Mouse (Mus musculus): ENCODE data around the gene Raet1e.
A peak's percentile ranks its signal among the peaks of the same experiment; 100 is the strongest.
"Not testable (repeated sequence)": the region's sequence is repeated elsewhere in the genome, so short reads cannot be mapped to it uniquely, and the experiment has no call there.

The Raet1e gene

DNA sequence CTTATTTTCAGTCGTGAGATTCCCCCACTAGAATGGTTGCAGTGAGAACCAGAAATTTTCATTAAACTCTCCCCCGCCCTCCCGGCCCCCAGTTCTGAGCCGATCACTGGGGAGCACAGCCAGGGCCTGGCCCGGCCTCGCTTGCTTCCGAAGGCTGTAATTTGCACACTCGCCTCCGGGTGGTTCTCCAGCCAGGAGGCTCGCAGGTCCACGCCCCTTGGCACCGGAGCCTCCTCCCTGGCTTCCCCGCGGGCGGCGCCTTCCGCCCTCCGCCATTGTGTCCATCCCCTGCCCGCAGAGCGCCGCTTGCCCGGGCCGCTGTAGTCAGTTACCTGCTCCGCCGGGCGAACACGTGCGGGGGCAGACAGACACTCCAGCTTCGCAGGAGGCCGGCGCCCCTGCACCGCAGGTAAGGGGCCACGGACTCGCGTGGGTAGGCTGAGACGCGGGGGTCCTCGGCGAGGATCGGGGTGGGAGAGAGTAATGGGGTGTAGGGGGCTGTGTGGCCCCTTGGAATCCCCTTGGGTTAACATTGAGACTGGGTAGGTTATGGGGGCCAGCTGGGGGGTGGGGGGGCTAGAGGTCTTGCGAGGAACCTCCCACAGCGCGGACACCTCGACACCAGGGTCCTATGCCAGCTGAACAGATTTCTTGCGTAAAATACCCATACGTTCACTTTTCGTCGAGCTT, at the start of gene Raet1e, which contains the start of gene H60b:
Gene Raet1e, plus strand, starts transcription at position 260 of the 690 bp plus-strand sequence.
Gene H60b, plus strand, starts transcription at position 277 of the 690 bp plus-strand sequence.
- not testable (repeated sequence) for DNase-seq (ENCODE audit: low spot score)

DNA sequence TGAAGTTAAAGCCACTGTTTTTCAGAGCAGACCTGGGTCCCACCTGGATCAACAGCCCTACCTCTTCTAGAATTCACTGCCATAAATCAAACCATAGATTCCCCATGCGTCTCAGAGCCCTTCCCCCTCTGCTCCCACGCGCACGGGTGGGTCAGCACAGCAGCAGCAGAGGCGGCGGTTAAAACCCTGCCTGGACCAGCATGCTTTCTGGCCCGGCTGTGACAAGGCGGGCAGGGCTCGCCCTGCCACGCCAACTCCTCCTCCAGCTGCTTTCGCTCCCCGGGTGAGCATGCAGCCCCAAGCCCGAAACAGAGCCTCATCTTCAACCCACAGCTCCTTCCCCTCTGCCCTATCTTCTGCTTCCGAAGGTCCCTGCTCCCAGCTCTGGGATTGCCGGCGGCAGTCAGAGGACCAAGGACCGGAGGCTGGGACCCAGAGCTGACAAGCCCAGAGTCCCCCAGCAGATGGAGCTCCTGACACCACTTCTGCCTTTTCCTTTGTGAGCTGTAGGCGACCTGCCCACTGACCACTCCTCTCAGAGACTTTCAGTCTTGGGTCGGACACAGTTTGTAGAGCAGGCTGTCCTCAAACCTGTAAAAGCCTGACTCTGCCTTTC, 17.6 kb upstream of the Raet1e start:
- peak; percentile 44 for DNase-seq (ENCODE audit: low spot score)

DNA sequence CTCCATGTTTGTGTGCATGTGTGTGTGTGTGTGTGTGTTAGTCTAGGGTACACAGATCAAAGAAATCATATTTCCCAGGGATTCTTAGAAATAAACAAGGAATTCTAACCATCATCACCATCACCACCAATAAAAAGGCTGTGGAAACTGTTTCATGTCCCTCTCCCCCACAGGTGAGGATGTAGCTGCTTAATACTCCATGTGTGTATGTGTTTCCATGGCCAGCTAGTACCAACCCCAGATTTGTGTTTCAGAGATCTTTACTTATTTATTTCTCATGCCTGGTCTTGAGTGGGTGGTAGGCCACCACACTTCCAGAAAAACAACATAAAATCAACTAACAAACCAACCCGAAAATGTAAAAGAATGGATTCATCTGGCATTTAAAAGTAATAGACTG, 16.2 kb upstream of the Raet1e start:
- not testable (repeated sequence) for DNase-seq (ENCODE audit: low spot score)

DNA sequence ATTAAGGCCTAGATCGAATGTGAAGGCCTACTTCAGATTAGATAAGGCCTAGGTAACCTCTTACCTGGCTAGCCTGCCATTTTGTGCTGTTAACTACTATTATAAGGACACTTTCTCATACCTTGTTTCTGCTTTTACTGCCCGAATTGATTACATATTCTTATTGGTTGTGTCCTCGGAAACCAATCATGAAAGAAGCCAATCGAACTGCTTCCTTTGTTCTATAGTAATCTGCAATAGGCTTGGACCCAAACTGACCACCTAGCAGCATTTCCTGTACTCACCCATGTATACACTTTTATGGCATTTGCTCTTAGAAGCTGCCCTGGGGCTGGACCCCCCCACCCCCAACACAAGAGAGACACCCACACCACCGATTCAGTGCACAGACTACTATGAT, 15.4 kb upstream of the Raet1e start:
- no peak for DNase-seq (ENCODE audit: low spot score)

DNA sequence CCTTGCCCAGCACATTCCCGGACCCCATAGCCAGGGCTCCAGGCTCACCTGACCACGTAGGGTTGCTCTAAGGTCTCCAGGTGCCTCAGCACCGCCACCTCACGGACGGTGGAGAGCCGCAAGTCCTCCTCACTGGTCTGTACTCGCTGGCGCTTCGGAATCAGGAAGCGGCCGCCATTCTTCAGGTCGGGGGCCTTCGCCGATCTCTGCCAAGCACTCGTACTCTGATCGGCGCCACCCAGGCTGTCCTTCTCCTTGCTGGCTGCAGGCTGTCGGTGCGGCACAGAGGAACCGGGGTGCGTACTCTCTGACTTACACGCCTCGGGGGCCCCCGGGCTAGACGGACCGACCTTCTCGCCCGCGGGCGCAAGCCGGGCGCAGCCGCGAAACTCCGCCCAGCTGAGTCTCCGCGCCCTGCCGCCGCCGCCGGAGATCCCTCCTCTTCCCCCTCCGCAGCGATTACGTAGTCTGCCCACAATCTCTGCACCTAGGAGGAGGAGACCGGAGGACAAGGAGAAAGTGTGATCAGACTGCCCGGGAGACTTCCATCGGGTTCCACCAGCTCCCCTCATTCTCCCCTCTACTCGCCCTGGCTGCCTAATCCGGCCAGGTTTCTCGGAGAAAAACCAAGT, 9.8 kb upstream of the Raet1e start:
- peak; percentile 81 for DNase-seq (ENCODE audit: low spot score)

DNA sequence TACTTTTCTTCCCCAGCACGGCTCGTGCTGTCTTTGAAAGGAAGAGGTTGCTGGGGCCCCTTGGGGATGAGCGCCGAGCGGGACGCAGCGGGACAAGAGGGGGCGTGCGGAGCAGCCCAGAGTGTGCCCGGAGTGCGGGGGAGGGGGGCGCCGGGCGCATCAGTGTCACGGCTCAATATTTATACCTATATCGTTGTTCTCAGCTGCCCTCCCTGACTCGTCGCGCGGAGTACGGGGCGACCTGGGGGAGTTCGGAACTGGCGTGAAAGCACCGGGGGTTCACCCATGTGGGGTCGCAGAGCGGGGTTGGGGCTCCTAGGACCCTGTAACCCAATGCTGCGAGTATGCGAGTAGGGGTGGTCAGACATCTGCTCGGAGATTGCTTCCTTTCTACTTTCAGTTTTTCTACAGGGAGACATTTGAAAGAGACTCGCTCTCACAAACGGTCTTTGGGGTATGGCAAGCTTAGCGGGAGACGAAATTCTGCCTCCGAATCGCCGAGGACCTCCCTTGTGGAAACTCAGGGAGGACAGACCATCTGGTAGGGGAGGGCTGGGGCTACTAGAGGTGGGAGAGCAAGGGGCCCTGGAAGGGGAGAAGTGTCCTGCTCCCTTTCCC, 9.2 kb upstream of the Raet1e start, which contains the start of gene E030030I06Rik:
Gene E030030I06Rik, minus strand, starts transcription at position 198 of the 618 bp plus-strand sequence.
- DNase-seq (ENCODE audit: low spot score) = peak; percentile 32

DNA sequence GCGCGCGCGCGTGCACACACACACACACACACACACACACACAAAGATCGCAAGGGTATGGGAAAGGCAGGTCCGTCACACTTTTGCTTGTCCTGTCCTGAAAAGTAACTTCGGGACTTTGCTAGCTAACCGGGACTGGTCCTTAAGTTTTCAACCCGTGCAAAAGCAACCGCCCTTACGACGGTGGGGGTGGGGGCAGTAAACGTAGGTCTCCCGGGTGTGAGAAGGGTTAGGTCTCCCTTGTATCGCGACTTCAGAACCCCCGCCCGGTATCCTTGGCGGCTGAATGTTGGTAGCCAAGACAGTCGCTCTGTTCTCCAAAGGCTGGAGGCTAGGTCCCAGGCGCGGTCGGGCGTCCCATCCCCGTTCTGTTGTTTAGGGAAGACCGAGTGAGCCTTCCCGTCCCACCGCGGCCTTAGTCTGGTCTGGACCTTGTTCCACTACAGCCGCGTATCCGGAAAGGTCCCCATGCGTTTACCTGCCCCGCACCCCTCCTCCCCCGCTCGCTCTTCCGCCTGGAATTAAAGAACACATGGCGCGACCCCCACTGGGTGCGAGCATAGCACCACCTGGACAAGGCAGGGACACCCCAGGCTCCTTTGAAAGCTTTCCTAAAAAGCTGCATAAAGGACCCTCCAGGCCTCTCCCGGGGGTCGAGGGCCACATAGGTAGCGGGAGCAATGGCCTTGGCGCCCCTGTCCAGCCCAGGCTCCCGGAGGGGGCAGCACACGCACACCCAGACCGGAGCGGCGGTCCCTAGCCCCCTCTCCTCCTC, 8.5 kb upstream of the Raet1e start:
- DNase-seq (ENCODE audit: low spot score) = no peak

DNA sequence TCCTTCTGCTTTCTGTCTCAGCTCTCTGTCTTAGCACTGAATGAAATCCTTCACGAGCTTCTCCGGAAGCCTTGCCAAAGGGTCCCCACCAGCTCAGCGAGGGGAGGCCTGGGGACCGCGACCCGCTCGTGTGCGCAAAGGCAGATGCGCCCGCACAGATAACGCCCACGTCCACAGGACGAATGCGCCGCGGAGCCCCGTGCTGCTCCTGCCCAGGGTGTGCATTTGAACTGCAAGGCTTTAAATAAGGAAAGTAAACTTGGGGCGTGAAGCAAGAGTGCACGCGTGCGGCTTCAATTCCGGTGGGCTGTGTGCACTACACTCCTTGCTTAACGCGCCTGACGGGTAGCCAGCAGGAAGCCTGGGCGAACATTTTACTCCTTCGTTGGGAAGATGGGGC, 7.8 kb upstream of the Raet1e start:
- DNase-seq (ENCODE audit: low spot score) = peak; percentile 46

DNA sequence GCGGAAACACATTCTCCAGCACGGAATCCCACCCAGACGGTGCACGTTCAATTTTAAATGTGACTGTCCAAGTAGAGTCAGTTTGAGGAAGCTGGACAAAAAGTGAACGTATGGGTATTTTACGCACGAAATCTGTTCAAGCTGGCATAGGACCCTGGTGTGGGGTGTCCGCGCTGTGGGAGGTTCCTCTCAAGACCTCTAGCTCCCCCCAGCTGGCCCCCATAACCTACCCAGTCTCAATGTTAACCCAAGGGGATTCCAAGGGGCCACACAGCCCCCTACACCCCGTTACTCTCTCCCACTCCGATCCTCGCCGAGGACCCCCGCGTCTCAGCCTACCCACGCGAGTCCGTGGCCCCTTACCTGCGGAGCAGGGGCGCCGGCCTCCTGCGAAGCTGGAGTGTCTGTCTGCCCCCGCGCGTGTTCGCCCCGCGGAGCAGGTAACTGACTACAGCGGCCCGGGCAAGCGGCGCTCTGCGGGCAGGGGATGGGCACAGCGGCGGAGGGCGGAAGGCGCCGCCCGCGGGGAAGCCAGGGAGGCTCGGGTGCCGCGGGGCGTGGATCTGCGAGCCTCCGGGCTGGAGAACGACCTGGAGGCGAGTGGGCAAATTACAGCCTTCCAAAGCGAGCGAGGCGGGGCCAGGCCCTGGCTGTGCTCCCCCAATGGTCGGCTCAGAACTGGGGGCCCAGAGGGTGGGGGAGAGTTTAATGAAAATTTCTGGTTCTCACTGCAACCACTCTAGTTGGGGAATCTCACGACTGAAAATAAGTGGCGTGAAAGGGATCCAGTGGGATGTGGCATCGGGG, 7.1 kb upstream of the Raet1e start:
- not testable (repeated sequence) for DNase-seq (ENCODE audit: low spot score)

DNA sequence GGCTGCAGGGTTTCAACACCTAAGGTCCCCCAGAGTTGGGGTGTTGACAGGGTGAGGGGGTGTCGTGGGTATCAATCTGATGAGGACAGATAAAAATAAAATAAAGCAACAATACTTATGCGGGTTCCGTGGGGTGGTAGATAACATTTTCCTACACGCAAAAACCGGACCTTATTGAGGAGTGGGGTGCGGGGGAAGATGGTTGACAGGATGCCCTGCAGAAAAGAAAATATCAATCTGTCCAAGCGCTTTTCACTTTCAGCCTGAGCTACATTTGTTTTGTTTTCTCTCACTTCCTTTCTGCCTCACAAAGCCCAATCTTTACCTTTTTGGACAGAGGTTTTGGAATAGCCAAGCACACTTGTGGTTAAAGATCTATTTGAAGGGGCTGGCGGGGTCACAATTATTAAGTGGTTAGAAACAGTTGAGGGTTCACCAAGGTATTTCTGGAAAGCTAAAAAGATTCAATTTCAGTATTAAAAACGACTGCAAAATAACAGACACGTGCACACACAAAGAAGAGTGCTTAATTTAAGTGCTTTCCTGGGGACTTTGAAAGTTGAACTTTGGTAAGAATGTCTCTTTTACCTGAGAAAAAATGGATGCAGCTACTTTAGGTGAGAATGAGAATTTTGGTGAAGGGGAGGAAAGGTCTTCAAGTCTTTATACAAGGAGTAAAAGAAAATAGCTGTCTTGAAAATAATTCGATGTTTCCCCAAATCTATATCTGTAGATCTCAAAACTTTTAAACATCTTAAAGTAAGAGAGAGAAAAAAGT, 6.3 kb upstream of the Raet1e start:
- DNase-seq (ENCODE audit: low spot score) = not testable (repeated sequence)

DNA sequence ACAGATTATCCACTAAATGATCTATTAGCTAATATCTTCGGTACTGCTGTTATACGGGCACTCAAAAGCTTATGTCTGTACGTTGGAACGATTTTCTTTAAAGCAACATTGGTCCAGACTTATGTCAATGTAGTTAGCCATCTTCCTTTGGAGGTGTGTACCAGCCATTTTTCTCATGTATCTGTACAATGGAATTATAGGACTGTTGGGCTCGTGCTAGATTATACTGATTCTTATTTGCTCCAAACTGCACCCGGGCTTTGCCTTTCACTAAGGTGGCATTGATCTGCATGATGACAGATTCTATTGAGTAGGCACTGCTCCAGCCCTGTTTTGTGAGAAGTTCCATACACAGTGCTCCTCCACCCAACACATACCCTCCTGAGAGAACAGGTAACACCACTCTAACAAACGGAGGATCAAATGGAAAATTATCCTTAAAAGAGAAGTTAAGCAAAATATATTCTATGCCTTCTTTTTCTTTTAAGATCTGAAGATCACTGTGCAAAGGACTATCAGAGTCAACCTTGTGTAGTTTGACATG, 5.2 kb upstream of the Raet1e start:
- DNase-seq (ENCODE audit: low spot score) = not testable (repeated sequence)

DNA sequence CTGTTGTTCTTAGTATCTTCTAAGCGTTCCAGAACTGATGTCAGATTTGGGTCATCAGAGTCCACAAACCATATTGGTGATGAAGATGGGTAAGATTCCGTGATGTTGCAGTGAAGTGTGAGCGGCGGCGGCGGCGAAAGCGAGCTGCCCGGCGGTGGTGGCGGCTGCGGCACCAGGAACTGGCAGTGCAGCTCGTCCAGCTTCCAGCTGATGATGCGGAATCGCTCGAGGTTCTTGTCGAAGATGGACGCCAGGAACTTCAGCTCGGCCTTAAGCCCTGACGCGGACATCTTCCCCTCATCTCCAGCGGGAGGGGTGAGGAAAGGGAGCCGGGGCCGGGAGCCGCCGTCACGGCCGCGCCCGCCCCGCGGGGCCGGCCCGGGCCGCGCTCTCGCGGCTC, 4.2 kb upstream of the Raet1e start:
- DNase-seq (ENCODE audit: low spot score) = not testable (repeated sequence)

DNA sequence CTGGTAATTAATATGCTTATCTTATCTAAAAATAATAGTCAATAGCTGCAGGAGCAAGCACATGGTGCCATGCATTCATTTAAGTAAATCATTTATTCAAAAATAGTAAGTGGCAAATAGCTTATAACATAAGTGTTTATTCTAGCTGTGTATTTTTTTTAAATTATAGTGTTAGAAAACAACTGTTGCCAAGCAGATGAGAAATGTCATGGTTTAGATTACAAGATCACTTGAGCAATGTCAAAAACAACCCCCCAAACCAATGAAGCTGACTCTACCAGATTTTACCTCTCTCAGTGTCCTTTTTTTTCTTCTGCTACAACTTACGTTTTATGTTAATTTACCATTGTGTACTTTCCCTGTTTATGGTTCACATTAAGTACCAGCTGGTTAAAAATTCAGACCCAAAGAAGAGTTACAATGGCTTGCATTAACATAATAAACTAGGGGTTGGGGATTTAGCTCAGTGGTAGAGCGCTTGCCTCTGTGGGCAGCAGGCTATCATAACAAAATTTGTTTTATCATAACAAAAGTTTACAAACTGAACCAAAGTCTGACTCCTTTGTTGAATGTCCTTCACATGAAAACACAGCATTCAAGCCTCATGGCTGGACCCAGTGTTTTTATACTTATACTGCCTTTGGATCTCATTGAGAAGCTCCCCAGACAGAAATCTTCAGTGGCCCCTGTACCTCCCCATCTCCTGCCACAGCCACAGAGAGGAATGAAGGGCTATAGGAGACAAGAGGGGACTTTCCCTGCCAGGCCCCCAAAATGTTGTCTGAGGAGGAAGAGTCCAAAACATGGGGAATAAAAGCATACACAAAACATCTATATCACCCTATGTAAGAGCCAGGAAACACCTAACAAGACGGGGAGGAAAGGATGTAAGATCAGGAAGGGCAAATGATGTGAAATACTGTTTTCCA, 3.2 kb upstream of the Raet1e start:
- no peak for DNase-seq (ENCODE audit: low spot score)

DNA sequence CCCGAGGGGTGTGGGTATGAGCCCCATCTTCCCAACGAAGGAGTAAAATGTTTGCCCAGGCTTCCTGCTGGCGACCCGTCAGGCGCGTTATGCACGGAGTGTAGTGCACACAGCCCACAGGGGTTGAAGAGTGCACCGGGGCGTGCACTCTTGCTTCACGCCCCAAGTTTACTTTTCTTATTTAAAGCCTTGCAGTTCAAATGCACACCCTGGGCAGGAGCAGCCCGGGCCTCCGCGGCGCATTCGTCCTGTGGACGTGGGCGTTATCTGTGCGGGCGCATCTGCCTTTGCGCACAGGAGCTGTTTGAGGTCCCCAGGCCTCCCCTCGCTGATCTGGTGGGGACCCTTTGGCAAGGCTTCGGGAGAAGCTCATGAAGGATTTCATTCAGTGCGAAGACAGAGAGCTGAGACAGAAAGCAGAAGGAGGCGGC, 777 bp downstream of the Raet1e start:
- no peak for DNase-seq (ENCODE audit: low spot score)

DNA sequence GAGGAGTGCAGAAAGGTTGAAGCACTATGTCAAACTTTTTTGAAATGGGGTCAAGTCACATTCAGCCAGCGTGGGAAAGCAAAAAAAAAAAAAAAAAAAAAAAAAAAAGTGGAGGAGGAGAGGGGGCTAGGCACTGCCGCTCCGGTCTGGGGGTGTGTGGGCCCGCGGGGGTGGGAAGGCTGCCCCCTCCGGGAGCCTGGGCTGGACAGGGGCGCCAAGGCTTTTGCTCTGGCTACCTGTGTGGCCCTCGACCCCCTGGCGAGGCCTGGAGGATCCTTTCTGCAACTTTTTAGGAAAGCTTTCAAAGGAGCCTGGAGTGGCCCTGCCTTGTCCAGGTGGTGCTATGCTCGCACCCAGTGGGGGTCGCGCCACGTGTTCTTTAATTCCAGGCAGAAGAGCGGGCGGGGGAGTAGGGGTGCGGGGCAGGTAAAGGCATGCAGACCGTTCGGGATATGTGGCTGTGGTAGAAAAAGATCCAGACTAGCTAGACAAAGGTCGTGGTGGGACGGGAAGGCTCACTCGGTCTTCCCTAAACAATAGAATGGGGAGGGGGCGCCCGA, 1.3 kb downstream of the Raet1e start:
- no peak for DNase-seq (ENCODE audit: low spot score)

DNA sequence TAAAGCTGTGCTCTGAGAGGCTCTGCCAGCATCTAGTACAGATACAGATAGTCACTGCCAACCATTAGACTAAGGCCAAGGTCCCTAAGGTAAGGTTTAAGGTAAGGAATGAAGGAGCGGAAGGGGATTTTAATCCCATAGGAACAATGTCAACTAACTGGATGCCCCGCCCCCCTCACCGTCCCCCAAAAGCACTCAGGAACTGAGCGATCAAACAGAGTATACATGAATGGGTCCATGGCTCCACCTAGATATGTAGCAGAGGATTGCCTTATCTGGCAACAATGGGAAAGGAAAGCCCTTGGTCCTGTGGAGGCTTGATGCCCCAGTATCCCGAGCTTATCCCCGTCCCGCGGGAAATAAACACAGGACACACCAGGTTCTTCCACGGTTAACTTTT, 4.9 kb downstream of the Raet1e start:
- not testable (repeated sequence) for DNase-seq (ENCODE audit: low spot score)

DNA sequence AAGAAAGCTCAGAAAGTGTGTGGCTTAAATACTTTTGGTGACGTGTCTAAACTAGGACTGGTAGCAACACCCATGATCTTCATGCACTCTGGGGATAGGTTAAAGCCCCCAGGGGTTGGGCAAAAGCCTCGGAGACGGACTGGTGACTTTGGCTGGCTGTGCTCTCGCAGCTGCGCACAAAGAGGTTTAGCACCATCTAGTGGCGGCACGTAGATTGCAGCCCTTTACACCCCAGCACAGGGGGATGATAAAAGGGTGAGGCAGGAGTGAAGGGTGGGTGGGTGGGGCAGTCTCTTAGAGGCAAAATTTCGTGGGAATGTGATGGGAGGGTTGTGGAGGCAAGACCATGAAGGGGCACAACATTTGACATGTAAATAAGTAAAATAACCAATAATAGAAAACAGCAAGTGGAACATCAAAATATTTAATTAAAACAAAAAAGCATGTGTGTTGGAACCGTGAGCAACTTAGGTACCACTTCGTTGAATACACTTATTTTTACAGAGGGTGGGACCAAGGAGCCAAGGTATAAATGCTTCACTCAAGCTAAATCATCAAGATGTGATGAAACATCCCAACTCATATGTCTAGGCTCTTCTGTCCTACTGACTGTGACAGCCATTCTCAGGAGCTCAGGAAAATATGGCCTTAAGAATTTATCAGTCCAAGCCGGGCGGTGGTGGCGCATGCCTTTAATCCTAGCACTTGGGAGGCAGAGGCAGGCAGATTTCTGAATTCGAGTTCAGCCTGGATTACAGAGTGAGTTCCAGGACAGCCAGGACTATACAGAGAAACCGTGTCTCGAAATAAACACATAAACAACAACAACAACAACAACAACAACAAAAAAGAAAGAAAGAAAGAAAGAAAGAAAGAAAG, 5.6 kb downstream of the Raet1e start:
- DNase-seq (ENCODE audit: low spot score) = peak; percentile 67
